Mouse (Mus musculus) small intestine, adult 2 months (tissue): Measurements from ENCODE around the gene Ankrd27.

Source experiments
- CTCF ChIP-seq: fragments of 200-500 bp; IDR thresholded peaks from 2 replicates; pipeline ENCODE4 v1.5.1; 2012; ENCODE audit warnings: low read depth, mild to moderate bottlenecking, control low read depth, inconsistent platforms, low read length, moderate library complexity, mixed read lengths; ENCODE audit not compliant: insufficient replicate concordance, insufficient read length; ENCODE audit errors: extremely low read depth
- POLR2A ChIP-seq: fragments of 200-500 bp; IDR thresholded peaks from 2 replicates; pipeline ENCODE4 v1.6.1; 2012; ENCODE audit warnings: low read depth, mild to moderate bottlenecking, control low read depth, inconsistent platforms, low read length, moderate library complexity

DNA sequence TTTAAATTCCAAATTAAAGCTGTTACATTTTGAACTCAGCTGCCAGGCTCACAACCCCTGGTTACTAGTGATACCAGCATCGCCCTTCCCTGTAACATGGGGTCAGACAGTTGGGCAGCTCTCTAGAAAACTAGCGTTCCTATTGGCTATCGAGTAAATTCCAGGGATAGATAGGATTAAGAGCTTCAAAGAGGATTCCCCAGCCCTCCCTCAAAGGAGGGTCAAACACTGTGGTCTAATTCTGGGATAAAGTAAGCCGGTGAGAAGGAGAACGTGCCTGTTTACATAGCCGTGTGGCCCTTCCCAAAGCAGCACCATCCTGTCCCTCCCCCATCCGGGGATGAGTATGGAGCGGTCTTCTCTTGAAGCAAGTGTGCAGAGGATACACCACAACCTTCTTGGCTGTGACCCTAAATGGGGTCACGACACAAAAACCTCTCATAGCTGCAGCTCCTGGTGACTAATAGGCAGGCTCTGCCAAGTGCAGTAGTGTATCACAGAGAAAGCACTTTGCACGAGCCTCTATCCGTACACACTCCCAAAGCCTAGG lies 2.5 kb upstream of the Ankrd27 start:
- TF ChIP-seq POLR2A (no peak), CTCF (no peak)
